Mouse (Mus musculus): Measurements from ENCODE around the gene Prkce.

The Prkce gene

DNA sequence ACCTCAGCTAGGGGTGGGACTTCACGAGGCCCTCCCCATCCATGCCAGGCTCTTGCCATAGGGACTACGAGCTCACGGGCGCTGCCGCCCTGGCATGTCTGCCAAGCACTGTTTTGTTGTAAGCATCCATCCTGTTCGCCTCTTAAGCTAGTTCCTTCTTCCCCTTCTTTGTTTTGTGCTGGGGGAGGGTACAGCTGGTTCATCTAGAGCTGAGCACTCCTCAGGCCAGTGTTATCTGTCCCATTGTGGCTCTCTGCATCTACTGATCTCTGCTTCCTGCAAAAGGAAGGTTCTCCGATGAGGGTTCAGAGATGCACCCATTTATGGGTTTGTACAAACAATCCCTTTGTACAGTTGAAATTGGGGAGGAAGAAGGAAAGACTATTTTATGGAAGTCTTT lies 9.1 kb downstream of the Prkce start:
- DNase-seq (ENCODE audit: low spot score), result no peak

DNA sequence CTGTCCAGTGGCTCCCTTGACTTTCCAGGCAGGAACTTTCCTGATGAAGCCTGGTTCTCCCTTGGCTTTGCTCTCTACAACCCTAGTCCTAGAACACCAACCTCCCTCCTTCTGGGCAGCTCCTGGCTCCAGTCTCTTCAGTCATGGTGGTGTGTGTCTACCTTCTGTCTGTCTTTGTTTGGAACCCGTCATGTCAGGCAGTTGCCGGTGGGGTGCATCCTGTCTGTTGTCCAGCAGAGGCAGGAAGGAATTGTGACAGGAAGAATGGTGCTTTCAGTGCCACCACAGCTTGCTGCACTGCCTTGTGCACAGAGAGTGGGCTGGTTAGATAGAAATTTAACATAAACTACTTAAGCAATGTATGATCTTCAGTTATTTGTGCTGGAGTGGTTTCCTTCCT lies 16.2 kb downstream of the Prkce start:
- no peak for DNase-seq (ENCODE audit: low spot score)

DNA sequence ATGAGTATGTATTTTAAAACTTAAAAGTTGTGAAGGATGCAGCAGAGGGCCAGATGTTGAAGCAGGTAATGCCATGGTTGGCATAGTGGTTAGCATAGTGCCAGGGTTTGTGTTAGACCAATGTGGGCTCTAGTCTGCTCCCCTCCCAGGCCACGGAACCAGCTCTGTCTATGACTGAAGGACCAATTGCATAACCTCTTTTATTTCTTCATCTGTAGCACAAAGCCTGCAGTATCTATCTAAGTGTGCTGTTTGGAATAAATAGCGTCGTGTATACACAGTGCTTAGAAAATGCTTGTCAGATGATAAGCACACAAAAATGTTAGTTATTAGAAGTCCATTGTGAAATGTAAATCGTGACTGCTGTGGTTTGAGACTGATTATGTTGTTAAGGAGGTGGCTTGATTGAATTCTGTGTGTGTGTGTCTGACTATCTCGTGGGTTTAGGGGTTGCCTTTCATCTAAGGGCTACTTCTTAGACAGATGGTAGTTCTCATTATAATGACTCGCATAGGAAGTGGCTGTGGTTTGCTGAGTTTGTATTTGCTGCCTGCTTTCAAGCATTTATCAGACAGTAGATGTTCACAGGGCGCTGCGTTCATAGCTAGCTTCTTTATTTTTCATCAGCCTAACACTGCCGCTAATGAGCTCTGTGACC lies 17.1 kb downstream of the Prkce start:
- DNase-seq (ENCODE audit: low spot score), result no peak

DNA sequence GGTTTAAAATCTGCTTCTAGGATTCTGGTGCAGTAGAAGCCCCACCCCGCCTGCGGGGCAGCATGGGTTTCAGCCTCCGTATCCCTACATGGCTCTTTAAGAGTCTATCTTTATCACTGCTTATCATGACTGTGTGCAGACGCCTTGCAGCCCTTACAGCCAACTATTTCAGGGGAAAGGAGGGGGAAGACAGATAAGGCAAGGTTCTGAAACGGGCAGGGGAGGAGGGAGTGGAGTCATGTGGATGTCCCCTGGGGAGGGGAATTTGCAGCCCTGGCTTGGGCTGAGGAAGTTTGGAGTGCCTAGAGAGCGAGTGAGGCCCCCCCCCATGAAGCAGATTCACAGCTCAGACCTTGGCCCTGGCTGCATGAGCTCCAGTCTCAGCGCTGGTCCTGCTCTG lies 18.0 kb downstream of the Prkce start:
- DNase-seq (ENCODE audit: low spot score), result no peak

DNA sequence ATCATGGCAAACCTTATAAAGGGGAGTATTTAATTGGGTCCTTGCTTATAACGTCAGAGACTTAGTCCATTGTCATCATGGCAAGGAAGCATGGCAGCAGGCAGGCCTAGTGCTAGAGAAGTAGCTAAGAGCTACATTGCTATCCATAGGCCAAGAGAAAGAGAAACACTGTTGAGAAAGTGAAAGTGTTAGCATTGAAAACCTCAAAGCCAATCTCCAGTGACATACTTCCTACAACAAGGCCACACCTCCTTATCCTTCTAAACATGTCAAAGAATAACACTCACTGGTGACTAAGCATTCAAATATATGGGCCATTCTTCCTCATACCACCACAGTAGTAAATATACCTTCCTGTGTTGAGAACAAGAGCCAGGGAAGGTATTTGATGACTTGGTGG lies 20.2 kb downstream of the Prkce start:
- DNase-seq (ENCODE audit: low spot score), result no peak

DNA sequence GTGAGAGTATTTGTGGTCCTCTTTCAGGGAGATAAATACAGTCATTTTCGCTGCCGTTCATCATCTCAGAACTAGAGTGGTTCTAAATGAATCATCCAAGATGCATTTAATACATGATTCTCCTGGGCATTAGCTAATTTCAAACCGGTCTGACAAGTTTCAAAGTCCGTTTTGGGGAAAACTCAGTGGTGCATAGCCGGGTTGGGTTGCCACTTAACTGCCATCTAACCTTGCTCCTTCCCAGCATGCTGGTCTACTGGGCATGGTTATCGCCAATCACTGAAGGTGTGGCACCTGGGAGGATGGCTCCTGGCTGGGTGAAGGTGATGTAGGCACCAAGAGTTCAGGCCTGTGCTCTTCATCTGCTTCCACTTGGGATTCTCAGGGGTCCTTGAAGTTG lies 26.4 kb downstream of the Prkce start:
- DNase-seq (ENCODE audit: low spot score), result no peak

DNA sequence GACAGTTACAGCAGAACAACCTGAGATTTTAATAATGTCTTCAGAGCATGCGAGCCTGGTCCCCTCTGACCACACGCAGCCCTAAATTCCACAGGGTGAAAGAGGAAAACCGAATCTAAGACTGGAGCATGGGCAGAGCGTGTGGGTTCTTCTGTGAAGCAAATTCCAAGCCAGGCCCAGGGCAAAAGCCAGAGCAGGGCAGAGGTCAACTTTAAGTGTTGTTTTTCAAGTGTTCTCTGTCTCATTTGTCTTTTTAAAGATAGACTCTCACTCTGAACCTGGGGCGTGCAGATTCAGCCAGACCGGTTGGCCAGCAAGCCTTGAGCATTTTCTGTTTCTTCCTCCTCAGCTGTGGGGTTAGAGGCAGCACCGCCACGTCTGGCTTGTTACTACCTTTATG lies 27.3 kb downstream of the Prkce start:
- DNase-seq (ENCODE audit: low spot score), result no peak

DNA sequence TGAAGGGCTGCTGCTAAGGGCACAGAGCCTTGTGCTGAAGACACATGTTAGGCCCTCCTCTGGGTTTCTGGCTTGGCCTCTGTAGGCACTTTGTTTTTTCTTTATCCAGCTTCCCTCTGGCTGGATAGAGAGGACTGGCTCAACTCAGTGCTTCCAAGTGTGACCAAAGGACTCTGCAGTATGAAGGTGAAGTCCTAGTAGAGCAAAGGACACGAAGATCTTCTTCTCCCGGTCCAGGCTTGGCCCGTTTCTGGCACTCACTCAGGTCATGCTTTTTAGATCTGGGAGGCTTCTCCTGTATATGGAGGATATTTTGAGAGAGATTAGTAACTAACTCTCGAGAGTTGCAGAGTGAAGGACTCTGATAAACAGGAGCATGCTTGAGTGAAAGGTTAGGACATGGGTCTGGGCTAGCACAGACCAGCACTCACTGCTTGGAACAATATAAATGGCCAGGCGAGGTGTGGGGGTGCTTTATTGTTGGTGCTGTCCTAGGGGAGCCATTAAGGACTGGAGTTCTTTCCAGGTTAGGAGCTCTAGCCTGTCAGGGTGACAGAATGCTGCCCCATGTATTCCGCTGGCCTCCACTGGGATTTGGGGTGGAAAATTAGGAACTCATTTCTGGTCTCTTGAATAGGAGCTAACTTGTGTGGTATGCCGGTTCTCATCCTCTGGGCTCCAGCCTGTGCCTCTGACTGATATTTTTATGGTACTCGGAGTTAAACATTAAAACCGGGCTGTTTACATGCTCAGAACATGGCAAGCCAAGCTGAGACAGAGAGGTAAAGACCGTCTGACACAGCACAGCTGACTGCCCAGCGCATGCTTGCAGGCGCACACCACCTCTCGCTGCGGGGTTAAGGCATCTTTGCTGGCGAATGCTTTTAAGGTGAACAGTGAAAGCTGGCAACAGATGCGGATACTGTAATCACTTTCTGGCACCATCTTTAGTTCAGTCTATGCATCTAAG lies 31.2 kb downstream of the Prkce start:
- no peak for DNase-seq (ENCODE audit: low spot score)

DNA sequence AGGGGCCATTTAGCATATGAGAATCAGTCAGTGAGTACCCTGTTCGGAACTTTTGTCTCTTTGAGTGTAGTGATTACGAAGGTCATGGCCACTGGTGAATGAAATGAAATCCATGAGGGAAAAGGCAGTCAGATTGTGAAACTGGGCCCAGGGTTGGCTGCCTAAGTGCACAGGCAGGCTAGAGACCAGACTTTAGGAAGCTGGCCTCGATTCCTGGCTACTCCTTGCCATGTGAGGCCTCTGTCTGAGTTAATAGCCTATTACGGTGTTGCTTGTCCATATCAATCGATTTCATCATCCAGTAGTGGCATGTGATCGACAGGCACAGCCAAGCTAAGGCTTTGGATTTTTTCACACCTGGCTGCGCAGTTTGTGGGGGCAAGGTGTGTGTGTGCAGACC lies 34.4 kb downstream of the Prkce start:
- no peak for DNase-seq (ENCODE audit: low spot score)

DNA sequence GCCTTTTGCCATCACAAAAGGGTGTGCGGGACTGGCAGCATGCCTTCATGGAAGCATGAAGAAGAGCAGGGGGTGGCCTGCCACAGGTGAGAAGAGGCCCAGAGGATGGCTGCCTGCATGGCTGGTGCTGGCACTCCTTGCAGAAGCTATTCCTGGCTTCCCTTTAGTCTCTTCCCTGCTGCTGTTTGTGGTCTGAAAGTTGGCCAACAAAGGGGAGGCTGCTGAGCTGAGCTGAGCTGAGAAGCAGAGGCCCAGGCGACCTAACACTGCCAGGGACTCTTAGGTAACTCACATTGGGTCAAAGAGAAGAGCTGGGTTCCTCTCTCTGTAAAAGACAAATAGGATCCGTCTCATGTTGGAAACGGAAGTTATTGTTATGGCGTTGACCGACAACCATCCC lies 35.4 kb downstream of the Prkce start:
- no peak for DNase-seq (ENCODE audit: low spot score)

DNA sequence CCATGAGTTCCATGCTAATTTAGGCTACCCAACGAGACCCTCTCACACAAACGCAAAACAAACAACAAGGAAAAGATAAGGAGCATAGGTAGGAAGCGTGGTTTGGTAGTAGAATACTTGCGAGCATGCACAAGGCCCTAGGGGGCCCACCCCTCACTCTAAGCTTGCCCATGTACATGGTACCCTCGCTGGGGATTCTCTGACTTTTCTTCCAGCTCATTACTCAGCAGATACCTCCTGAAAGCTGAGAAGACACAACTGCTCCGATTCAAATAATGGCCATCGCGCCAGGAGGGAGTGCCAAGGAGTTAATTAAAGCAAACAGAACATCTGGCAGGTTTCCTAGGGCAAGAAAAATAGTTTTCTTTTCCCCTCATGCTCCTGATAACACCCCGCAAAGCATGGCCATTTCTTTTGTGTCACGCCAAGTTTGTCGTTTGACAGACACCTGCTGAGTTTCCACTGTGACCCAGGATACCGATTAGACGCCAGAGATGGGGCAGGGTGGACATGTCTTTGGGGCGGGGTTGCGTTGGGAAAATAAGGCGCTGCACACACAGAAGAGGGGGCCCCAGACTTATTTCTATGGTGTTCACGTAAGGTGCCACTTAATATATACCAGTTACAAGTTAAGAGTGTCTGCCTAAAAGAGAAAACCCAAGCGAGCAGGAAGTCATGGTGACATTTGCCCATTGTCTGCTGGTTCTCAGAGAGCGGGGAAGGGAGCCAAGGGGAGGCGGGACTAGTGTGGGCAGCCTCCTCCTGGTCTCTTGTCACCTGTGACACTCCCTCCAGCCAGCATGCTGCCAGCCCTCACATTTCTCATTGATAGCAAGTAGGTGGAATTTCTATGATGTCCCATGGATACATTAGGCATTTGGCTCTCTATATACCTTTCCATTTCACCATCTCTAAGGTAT lies 36.2 kb downstream of the Prkce start:
- no peak for DNase-seq (ENCODE audit: low spot score)

DNA sequence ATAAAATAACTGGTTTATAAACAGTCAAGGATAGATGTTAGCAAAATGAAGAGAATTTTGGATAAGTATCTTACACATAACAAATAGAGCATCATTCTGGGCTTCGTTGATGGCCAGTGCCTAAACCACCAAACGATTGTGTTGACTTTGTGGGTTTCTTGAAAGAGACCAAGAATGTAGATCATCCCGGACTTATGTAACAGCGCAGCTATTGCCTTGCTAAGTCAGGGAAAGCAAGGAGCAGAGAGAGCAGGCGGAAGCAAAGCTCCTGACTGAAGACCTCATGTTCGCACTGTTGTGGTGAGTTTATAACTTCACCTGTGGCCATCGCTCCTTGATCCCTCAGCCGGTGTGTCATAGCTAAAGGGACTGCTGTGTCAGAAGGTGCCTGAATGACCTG lies 38.7 kb downstream of the Prkce start:
- no peak for DNase-seq (ENCODE audit: low spot score)

DNA sequence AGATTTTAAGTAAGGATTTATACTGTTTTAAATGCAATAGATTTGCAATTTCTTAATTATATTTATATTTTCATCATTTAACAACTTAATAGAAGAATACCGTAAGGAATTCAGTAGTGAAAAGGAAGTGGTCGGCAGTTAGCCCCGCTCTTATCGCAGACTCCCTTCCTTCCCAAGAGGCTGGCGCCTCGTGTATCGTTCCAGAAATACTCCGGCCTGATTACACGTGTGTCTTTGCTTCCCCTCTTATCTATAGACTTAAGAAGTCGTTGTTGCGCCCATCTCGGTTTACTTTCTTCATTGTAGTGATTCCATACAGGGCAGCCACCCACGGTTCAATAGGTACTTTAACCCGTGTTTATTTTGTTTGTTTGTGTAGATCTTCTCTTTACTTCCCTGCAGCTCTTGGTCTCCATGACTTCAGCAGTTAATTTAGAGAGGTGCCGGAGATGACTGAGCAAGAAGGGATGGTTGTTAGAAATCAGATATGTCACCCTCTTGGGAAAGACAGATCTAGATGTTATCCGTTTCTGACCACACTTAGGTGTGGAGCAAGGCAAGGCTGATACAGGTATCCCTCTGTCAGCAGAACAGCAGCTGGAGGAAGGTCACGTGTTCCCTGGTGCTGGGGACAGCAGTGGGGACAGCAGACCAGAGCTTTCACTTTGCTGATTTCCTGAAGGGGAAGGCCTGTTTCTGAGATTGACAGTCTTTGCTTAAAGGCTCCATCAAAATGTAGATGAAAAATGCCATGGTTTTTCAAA lies 40.7 kb downstream of the Prkce start:
- DNase-seq (ENCODE audit: low spot score), result no peak

DNA sequence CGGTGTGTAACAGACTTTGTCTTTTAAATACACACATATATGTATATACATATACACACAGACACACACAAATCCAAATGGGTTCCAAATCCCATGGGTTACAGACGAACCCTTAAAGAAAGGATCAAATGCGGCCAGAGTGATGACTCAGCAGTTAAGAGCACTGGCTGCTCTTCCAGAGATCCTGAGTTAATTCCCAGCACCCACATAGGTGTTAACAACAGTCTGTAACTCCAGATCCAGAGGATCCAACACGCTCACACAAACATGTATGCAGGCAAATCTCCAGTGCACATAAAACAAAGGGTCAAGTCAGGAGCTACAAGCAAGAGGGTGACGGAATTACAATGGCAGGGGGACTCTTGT lies 41.2 kb downstream of the Prkce start:
- no peak for DNase-seq (ENCODE audit: low spot score)

DNA sequence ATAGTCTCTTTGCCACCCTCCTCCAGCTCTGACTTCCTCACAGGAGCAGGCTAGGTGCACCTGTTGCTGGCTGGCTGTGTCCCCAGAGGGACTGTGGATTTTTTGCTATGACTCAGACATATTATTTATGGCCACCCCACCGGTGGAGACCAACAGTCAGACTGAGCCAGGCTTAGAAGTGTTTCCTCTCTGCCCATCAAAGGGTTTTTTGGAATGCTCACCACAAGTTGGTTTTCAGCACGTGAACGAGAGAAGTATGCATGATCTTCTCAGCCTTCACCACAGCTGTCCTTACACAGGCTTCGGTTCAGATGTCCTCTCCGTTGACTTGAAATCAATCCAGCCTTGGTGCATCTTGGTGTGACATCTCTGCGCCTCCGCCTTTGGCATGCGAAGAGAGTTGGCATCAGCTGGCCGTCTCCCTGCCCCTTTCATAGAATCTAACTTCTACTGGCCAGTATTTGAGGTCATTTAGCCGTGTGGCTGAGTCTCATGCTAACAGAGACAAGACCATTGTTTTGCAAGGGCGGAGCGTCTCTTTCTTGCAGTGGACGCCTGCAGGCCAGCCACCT lies 42.2 kb downstream of the Prkce start:
- no peak for DNase-seq (ENCODE audit: low spot score)

DNA sequence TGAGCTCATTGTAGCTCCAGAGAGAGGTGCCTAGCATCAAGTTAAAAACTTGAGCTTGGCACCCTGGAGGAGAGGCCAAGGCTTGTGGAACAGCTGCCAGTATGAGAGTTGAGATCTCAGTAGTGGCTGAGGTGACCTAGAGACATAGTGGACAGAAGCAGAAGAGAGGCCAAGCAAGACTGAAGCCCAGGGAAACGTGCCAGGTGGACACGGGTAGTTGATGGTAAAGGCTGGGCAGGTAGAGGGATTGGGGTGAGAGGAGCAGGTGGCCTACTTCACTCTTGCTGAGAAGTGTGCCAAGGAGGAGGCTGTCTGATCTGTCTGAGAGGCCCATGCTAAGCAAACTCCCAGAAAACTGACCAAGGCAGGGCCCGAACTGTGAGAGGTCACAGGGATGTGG lies 44.6 kb downstream of the Prkce start:
- no peak for DNase-seq (ENCODE audit: low spot score)

DNA sequence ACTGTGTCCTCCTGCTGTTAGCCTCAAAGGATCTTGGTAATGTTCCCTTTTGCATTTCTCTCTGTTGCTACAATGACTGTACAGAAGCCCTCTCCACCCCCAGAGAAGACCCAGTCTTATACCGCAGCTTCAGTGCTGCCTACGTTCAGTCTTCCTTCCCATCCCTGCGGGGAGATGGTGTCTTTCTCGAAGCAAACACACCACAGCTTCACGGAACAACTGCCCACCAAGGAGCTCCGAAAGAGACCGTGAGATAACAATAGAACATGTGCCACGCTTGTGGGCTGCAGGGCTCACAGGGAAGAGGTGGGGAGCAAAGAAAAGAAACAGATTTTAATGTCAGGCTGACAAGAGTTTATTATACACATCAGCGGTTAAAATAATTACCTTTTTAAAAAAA lies 46.7 kb downstream of the Prkce start:
- no peak for DNase-seq (ENCODE audit: low spot score)

DNA sequence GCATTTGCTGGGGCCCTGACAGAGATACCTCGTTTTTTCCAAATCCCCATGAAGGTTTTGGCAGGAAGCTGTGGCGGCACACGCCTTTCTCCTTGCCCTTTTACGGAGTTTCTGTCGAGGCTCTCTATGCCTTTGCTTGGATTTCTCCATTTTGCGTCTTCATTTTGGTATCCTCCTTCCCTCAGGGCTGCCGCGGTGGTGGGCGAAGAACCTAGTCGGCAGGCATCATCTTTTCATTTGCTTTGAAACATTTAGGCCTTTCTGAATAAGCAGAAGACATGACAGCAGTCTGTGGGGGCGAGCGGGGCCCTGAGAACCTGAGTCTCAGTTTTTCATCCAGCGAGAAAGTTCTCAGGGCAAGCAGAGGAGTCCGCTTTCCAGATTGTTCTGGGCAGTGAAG lies 47.2 kb downstream of the Prkce start:
- no peak for DNase-seq (ENCODE audit: low spot score)

DNA sequence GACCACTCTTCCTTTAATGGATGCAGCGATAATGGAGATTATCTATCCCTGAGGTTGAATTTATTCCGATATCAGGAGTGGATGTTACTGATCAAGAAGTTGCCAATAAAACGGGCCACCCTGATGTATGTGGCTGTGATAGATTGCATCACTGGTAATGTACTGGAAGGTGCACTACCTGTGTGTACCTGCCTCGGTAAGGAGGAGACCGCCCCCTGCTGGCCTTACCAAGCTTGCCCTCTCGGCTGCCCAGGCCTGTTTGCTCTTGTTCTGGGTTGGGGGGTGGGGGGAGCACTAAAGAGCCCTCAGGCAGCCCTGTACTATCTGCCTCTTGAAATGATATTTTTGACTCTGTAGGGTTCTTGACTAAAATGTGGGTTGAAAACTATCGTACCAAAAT lies 48.2 kb downstream of the Prkce start:
- DNase-seq (ENCODE audit: low spot score), result no peak

DNA sequence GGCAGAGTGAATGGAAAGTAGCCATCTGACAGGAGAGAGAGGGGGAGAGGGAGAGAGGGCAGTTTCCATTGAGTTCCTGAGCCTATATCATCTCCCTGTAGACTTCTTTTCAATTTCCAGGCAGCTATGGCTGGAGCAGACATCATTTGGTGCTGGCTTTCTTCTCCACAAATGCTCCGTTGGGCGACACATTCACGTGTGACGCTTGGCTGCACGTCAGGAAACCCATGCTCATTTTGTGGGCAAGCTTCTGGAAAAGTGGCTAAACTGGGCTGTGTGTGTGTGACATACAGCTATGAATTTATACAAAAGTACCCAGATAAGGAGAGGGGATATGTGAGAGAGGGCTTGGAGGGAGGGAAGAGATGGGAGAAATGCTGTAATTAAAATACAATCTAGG lies 49.9 kb downstream of the Prkce start:
- no peak for DNase-seq (ENCODE audit: low spot score)

DNA sequence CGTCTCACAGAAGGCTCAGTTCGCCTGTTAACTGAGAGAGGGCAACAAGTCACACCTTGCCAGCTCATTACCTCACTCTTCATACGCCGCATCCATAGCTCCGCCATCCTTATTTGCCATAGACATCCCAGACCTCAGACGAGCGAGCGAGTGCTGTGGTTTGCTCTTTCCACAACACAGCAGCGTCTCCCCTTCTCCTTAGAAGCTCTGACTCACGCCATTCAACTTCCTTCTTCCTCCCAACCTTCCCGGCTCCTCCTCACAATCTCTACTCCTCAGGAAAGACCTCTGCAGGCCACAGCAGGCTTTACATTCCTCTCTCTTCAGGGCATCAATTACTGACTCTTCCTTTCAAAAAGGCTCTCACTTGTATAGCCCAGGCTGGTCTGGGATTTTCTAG lies 51.0 kb downstream of the Prkce start:
- no peak for DNase-seq (ENCODE audit: low spot score)
